ENCODE assay signal across 26 mouse cellular contexts in genomic region chr9:95435506-95436293, GRCm38 (mm10). TPM values are rescaled to one million over a fixed set of nuclear protein-coding genes. Genes with fewer than 3 reads are reported as not detected.
A peak's percentile ranks its signal among the peaks of the same experiment; 100 is the strongest.
DNase-seq lines count a peak whose midpoint lies in the region; ATAC-seq and TF ChIP-seq lines count a peak whose summit lies in the region.
"Had no signal": no experiment of that assay in that cellular context is flagged by ENCODE, and none has a peak within 500 bp of the region (broad histone marks: within the 10 kb centered on the region; RNA-seq: fewer than 3 reads in every experiment).

No protein-coding gene starts in this region.

- WGBS in forebrain, embryonic 12.5 days = 50% methylated on average over 20 of the region's 20 CpGs
- whole genome bisulfite sequencing in forebrain, postnatal 0 days = 42% methylated on average over 20 of the region's 20 CpGs
- WGBS in midbrain, embryonic 12.5 days = 80% methylated on average over 20 of the region's 20 CpGs
- 78% methylated on average over 20 of the region's 20 CpGs for WGBS in midbrain, embryonic 13.5 days
- 75% methylated on average over 20 of the region's 20 CpGs for WGBS in hindbrain, postnatal 0 days

- TF ChIP-seq POLR2A in brain, embryonic 14.5 days (IDR thresholded peaks at IDR 0.05; ENCODE audit: borderline replicate concordance, extremely low read depth, insufficient read depth, insufficient read length, poor library complexity, severe bottlenecking) = no peak

- DNase-seq in forebrain, postnatal 0 days = no peak
- DNase-seq in brain, embryonic 14.5 days (ENCODE audit: low read depth) = peak; percentile 37
- DNase-seq in hindbrain, postnatal 0 days (ENCODE audit: low spot score) = no peak
- no peak for DNase-seq in c-Kit-positive CD71-positive TER-119-positive erythroid progenitor cells, embryonic 14.5 days (ENCODE audit: low spot score)
- DNase-seq in spleen, postnatal 4 days (ENCODE audit: low spot score in 2 of 2) = no peak
- DNase-seq: adrenal gland, postnatal 14 days; cerebellum, adult 18-20 months; cerebellum, postnatal 14 days; gastrocnemius, postnatal 14 days; heart, postnatal 36 days; kidney, adult 11 months; kidney, postnatal 14 days; right cerebral cortex, postnatal 25 days; thymus, postnatal 25 days had no signal

- no peak overlapping the region for H3K9ac ChIP-seq in forebrain, embryonic 12.5 days
- H3K9ac ChIP-seq in forebrain, postnatal 0 days = no peak overlapping the region
- H3K9ac ChIP-seq in midbrain, embryonic 12.5 days (replicated peaks) = no peak overlapping the region
- H3K9ac ChIP-seq in midbrain, embryonic 13.5 days (replicated peaks) = no peak overlapping the region
- no peak overlapping the region for H3K9ac ChIP-seq in hindbrain, postnatal 0 days (replicated peaks; ENCODE audit: low read length)
- H3K9ac ChIP-seq: limb, embryonic 12.5 days; liver, embryonic 15.5 days; lung, embryonic 15.5 days; neural tube, embryonic 12.5 days had no signal

- H3K27ac ChIP-seq in forebrain, embryonic 12.5 days = no peak overlapping the region; the same call in 1 of the 2 replicates
- H3K27ac ChIP-seq in forebrain, postnatal 0 days (ENCODE audit: low read depth, low read length) = no peak overlapping the region
- H3K27ac ChIP-seq in midbrain, embryonic 12.5 days (replicated peaks) = no peak overlapping the region
- H3K27ac ChIP-seq in midbrain, embryonic 13.5 days = no peak overlapping the region
- H3K27ac ChIP-seq in hindbrain, postnatal 0 days = no peak overlapping the region
- H3K27ac ChIP-seq: limb, embryonic 12.5 days; liver, embryonic 15.5 days; lung, embryonic 15.5 days; neural tube, embryonic 12.5 days had no signal

- no peak overlapping the region for H3K4me3 ChIP-seq in forebrain, embryonic 12.5 days (replicated peaks)
- no peak overlapping the region for H3K4me3 ChIP-seq in forebrain, postnatal 0 days (ENCODE audit: low read depth, low read length)
- H3K4me3 ChIP-seq in midbrain, embryonic 12.5 days = no peak overlapping the region
- no peak overlapping the region for H3K4me3 ChIP-seq in midbrain, embryonic 13.5 days (replicated peaks)
- no peak overlapping the region for H3K4me3 ChIP-seq in hindbrain, postnatal 0 days (ENCODE audit: low read length)
- H3K4me3 ChIP-seq: erythroblast, embryonic 14.5 days; limb, embryonic 12.5 days; liver, embryonic 15.5 days; lung, embryonic 15.5 days; neural tube, embryonic 12.5 days had no signal

- no peaks in the 10 kb centered on the region for H3K4me1 ChIP-seq in forebrain, embryonic 12.5 days
- H3K4me1 ChIP-seq in forebrain, postnatal 0 days (ENCODE audit: insufficient read depth) = no peaks in the 10 kb centered on the region
- H3K4me1 ChIP-seq in midbrain, embryonic 12.5 days = no peaks in the 10 kb centered on the region
- no peaks in the 10 kb centered on the region for H3K4me1 ChIP-seq in midbrain, embryonic 13.5 days (replicated peaks)
- H3K4me1 ChIP-seq in hindbrain, postnatal 0 days (ENCODE audit: insufficient read depth, low read length) = no peaks in the 10 kb centered on the region
- H3K4me1 ChIP-seq: limb, embryonic 12.5 days; liver, embryonic 15.5 days; lung, embryonic 15.5 days; neural tube, embryonic 12.5 days had no signal

- no peaks in the 10 kb centered on the region for H3K9me3 ChIP-seq in forebrain, embryonic 12.5 days
- H3K9me3 ChIP-seq in forebrain, postnatal 0 days (ENCODE audit: low read length) = no peaks in the 10 kb centered on the region
- H3K9me3 ChIP-seq in midbrain, embryonic 12.5 days = no peaks in the 10 kb centered on the region
- H3K9me3 ChIP-seq in midbrain, embryonic 13.5 days = no peaks in the 10 kb centered on the region
- no peaks in the 10 kb centered on the region for H3K9me3 ChIP-seq in hindbrain, postnatal 0 days (ENCODE audit: low read length)
- H3K9me3 ChIP-seq: limb, embryonic 12.5 days; liver, embryonic 15.5 days; lung, embryonic 15.5 days; neural tube, embryonic 12.5 days had no signal

- ATAC-seq in forebrain, embryonic 12.5 days (ENCODE audit: low FRiP score) = peak; percentile 48; the same call in 1 of the 2 replicates
- ATAC-seq in forebrain, postnatal 0 days = no peak
- ATAC-seq in midbrain, embryonic 12.5 days (ENCODE audit: low FRiP score, low read depth) = peak; percentile 68; the same call in 1 of the 2 replicates
- ATAC-seq in midbrain, embryonic 13.5 days = no peak
- ATAC-seq in hindbrain, postnatal 0 days = peak; percentile 50
- ATAC-seq: inflammation-experienced regulatory T-cells, adult 6 months had no signal

- H3K4me2 ChIP-seq in forebrain, embryonic 12.5 days = no peak overlapping the region
- H3K4me2 ChIP-seq in forebrain, postnatal 0 days (ENCODE audit: low read depth) = no peak overlapping the region
- H3K4me2 ChIP-seq in midbrain, embryonic 12.5 days (replicated peaks) = no peak overlapping the region
- H3K4me2 ChIP-seq in midbrain, embryonic 13.5 days (replicated peaks) = no peak overlapping the region
- no peak overlapping the region for H3K4me2 ChIP-seq in hindbrain, postnatal 0 days (ENCODE audit: low read depth, low read length)
- H3K4me2 ChIP-seq: heart, embryonic 11.5 days; limb, embryonic 12.5 days; liver, embryonic 15.5 days; lung, embryonic 15.5 days; midbrain, embryonic 11.5 days; neural tube, embryonic 12.5 days had no signal

- no peaks in the 10 kb centered on the region for H3K36me3 ChIP-seq in forebrain, embryonic 12.5 days (replicated peaks)
- no peaks in the 10 kb centered on the region for H3K36me3 ChIP-seq in forebrain, postnatal 0 days (ENCODE audit: insufficient read depth)
- H3K36me3 ChIP-seq in midbrain, embryonic 12.5 days = no peaks in the 10 kb centered on the region
- H3K36me3 ChIP-seq in midbrain, embryonic 13.5 days = no peaks in the 10 kb centered on the region
- H3K36me3 ChIP-seq in hindbrain, postnatal 0 days (ENCODE audit: insufficient read depth, low read length) = no peaks in the 10 kb centered on the region
- H3K36me3 ChIP-seq: limb, embryonic 12.5 days; liver, embryonic 15.5 days; lung, embryonic 15.5 days; neural tube, embryonic 12.5 days had no signal

- no peak for TF ChIP-seq CTCF in forebrain, postnatal 0 days (IDR thresholded peaks at IDR 0.05; ENCODE audit: low read depth)
- TF ChIP-seq CTCF in brain, embryonic 14.5 days (IDR thresholded peaks at IDR 0.05; ENCODE audit: borderline replicate concordance, extremely low read depth, insufficient read depth, insufficient read length) = no peak
- no peak for TF ChIP-seq CTCF in hindbrain, postnatal 0 days (IDR thresholded peaks at IDR 0.05; ENCODE audit: low read depth)

- peaks cover 2% of the 10 kb centered on the region; the same call in 1 of the 2 replicates for H3K27me3 ChIP-seq in forebrain, embryonic 12.5 days
- H3K27me3 ChIP-seq in forebrain, postnatal 0 days (ENCODE audit: insufficient read depth, low read length) = no peaks in the 10 kb centered on the region
- H3K27me3 ChIP-seq in midbrain, embryonic 12.5 days = no peaks in the 10 kb centered on the region; the same call in 1 of the 2 replicates
- H3K27me3 ChIP-seq in midbrain, embryonic 13.5 days = no peaks in the 10 kb centered on the region
- H3K27me3 ChIP-seq in hindbrain, postnatal 0 days (ENCODE audit: insufficient read depth, low read length) = no peaks in the 10 kb centered on the region
- H3K27me3 ChIP-seq: limb, embryonic 12.5 days; lung, embryonic 15.5 days; neural tube, embryonic 12.5 days had no signal

RNA-seq across cellular contexts. Expression of gene Chst2, which starts 29.2 kb away (rescaled TPM):
- polyA plus RNA-seq in forebrain, embryonic 12.5 days (2016; fragmentation: Nextera tagmentation; extraction: Ambion mirVana) = 9.4 and 12.7 TPM in 2 replicates
- 58.6 and 68.2 TPM in 2 replicates for total RNA-seq in forebrain, postnatal 0 days (2014; rRNA removed)
- 17.9 and 35.9 TPM in 2 replicates for polyA plus RNA-seq in forebrain, postnatal 0 days (2015; fragmentation: Nextera tagmentation; extraction: Ambion mirVana)
- polyA plus RNA-seq in midbrain, embryonic 12.5 days (2016; fragmentation: Nextera tagmentation; extraction: Ambion mirVana) = 7.2 and 8.5 TPM in 2 replicates
- polyA plus RNA-seq in midbrain, embryonic 13.5 days (2015; fragmentation: Nextera tagmentation; extraction: Ambion mirVana) = 11.0 and 13.5 TPM in 2 replicates
- 6.1 and 15.0 TPM in 2 replicates for polyA plus RNA-seq in brain, embryonic 14.5 days (2012; rRNA removed)
- 73.8 and 88.2 TPM in 2 replicates for total RNA-seq in hindbrain, postnatal 0 days (2014; rRNA removed)
- polyA plus RNA-seq in hindbrain, postnatal 0 days (2015; fragmentation: Nextera tagmentation; extraction: Ambion mirVana) = 27.5 and 28.0 TPM in 2 replicates
- total RNA-seq: granulocyte monocyte progenitor cell, adult 5-6 weeks had no signal

Comparison
In these comparisons a context has a peak if more than half of its experiments do, and no peak if none do; other contexts are left out.
1. ATAC-seq: peak in forebrain, embryonic 12.5 days (single experiment), midbrain, embryonic 12.5 days (single experiment) and hindbrain, postnatal 0 days (single experiment); none in forebrain, postnatal 0 days (single experiment) and midbrain, embryonic 13.5 days (single experiment).